Mouse (Mus musculus) stomach, postnatal 0 days (tissue): ENCODE measurements at regions not wholly inside any gene's neighbourhood (a gene's known extent, or its start where the extent isn't known, plus 50 kb on each side); places are given as distances from the start of the nearest gene placed in this dataset.

ENCODE experiments used
- CTCF ChIP-seq: IDR thresholded peaks from 2 replicates; pipeline ENCODE4 v1.5.1; 2016; ENCODE audit warnings: antibody characterized with exemption, low read depth, mild to moderate bottlenecking, moderate library complexity
- EP300 ChIP-seq: optimal IDR thresholded peaks from 2 replicates; pipeline ENCODE3; 2016; ENCODE audit warnings: antibody characterized with exemption

- TF ChIP-seq CTCF (no peak), EP300 (no peak)
Measured at GRCm38 (mm10) chr3:37984706-37985105, 260.4 kb upstream of the Gm5148 start.
